Mouse (Mus musculus) spleen, adult 12 weeks (tissue): ENCODE data around the gene Adamts10.

Experiments used
- DNase-seq: peaks from one replicate; pipeline ENCODE4 v3.0.0; 2022; ENCODE audit warnings: low spot score

The Adamts10 gene

DNA sequence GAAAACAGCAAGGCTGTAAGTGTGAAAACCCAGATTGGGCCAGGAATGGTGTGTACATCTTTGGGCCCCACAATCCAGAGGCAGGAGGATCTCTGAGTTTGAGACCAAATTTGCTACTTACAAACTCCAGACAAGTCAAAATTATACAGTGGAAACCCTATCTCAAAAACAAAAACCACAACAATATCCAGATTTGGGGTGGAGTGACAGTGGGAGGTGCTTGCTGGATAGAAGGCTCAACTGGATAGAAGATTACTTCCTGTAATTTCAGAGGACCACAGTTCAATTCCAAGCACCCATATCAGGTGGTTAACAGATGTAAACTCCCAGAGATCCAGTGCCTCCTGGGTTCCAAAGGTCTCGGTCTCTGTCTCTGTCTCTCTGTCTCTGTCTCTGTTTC lies 30.5 kb downstream of the Adamts10 start:
- no peak for DNase-seq

GRCm38 (mm10) chr17:33555223-33555855 lies 31.3 kb downstream of the Adamts10 start, which contains the start of gene Myo1f:
TSS of gene Myo1f (plus strand) at chr17:33555707.
- DNase-seq: peak; percentile 20

- DNase-seq: no peak
Observed at GRCm38 (mm10) chr17:33557922-33558321, 33.9 kb downstream of the Adamts10 start.

GRCm38 (mm10) chr17:33563527-33564076 lies 39.6 kb downstream of the Adamts10 start:
- no peak for DNase-seq

DNA sequence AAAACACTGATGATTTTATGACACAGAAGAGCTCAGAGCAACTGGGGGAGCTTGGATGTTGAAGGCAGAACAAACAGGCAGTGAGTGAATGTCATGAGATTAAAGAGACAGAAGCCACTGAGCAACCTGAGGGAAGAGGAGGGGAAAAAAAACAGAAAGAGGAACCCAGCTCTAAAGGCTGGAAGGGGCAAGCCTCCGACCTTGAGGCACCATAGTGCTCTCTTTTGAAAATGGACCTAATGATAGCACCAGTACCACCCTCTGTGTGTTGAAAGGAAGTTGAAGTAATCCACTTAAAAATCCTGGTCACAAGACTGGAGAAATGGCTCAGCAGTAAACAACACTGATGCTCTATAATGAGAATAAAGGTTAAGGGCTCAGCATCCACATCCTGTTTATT lies 40.6 kb downstream of the Adamts10 start:
- DNase-seq: no peak

DNA sequence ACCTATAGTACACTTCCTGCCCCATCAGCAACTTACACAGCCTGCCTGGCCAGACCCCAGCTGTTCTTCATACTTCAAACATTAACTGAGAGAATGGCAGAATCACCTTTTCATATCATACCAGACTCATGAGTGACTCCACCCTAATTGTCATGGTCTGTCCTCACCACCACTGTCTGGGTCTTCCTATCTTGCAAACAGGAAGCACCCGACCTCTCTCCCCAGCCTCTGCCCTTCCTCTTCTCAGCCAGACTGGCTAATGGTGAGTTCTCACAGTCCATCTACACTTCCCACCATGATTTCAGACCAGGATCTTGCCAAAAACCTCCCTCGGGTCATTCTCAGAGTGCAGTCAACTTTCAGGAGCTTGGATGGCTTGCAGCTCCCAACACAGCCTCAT lies 42.2 kb downstream of the Adamts10 start:
- DNase-seq: no peak

GRCm38 (mm10) chr17:33584061-33584460 lies 60.1 kb downstream of the Adamts10 start:
- DNase-seq: no peak

GRCm38 (mm10) chr17:33586011-33586410 lies 62.0 kb downstream of the Adamts10 start:
- no peak for DNase-seq

- no peak for DNase-seq
Observed at GRCm38 (mm10) chr17:33597271-33597670, 73.3 kb downstream of the Adamts10 start.

GRCm38 (mm10) chr17:33598506-33598905 lies 74.5 kb downstream of the Adamts10 start:
- DNase-seq: no peak

DNA sequence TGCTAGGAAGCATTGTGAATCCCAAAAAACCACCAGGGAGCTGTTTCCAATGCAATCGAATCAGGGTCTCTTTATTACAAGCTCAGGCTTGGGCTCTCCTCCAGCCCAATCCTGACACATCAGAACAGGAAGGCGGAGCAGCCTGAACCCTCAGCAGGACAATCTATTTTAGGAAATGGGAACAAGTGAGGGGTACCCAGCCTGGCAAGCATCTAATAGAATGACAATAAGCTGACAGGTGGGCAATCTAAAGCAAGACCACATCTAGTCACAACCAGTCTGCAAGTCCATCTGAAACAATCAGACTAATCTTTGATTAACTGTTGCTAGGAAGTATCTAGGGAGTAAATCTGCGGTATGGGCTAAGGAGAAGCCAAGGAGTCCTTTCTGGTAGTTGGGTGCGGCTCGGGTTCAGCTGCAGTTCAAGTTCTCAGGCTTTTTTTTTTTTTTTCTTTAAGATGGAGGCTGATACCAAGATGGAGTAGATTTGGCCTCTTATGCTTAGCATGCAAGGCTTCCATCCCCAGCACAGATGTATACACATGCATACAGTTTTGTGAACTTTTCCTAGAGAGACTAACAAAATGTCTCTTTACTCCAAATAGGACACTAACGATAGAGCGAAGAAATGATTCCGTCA lies 76.0 kb downstream of the Adamts10 start:
- DNase-seq: no peak

- DNase-seq: no peak
Observed at GRCm38 (mm10) chr17:33600831-33601230, 76.8 kb downstream of the Adamts10 start.

- no peak for DNase-seq
Observed at GRCm38 (mm10) chr17:33601947-33602346, 77.9 kb downstream of the Adamts10 start.
